Mouse (Mus musculus) erythroblast, embryonic 14.5 days (primary cell): ENCODE measurements around the gene G6pc. TPM values are rescaled to one million over a fixed set of nuclear protein-coding genes. Genes with fewer than 3 reads are reported as not detected.
"Not testable (repeated sequence)": the region's sequence is repeated elsewhere in the genome, so short reads cannot be mapped to it uniquely, and the experiment has no call there.

Experiments used
- H3K27me3 ChIP-seq: 2 replicates; pipeline ENCODE4 v1.6.1; 2012; ENCODE audit warnings: inconsistent platforms; ENCODE audit not compliant: control insufficient read depth
- H3K36me3 ChIP-seq: 2 replicates; pipeline ENCODE4 v1.6.1; 2012; ENCODE audit warnings: mild to moderate bottlenecking, inconsistent platforms; ENCODE audit not compliant: control insufficient read depth
- H3K4me1 ChIP-seq: 2 replicates; pipeline ENCODE4 v1.6.1; 2012; ENCODE audit warnings: inconsistent platforms; ENCODE audit not compliant: control insufficient read depth
- H3K4me3 ChIP-seq: replicated peaks from 2 replicates; pipeline ENCODE3; 2012; ENCODE audit warnings: moderate library complexity, mild to moderate bottlenecking, inconsistent platforms
- H3K9me3 ChIP-seq: 2 replicates; pipeline ENCODE4 v1.6.1; 2012; ENCODE audit warnings: low read length, inconsistent platforms, mixed read lengths; ENCODE audit not compliant: control insufficient read depth
- GATA1 ChIP-seq: IDR thresholded peaks from 2 replicates; pipeline ENCODE4 v1.6.1; 2012; ENCODE audit warnings: low read length, inconsistent platforms, mixed read lengths
- TAL1 ChIP-seq: IDR thresholded peaks from 3 replicates; pipeline ENCODE4 v1.6.1; 2012; ENCODE audit warnings: low read length, inconsistent platforms, mixed read lengths
- polyA plus RNA-seq: library from polyadenylated mRNA; stranded (reverse); fragments of >175 nt; gene quantifications from 2 replicates; pipeline ENCODE4 v1.2.3, GENCODE M21; 2012

G6pc gene
- not detected in 2 replicates for polyA plus RNA-seq

DNA sequence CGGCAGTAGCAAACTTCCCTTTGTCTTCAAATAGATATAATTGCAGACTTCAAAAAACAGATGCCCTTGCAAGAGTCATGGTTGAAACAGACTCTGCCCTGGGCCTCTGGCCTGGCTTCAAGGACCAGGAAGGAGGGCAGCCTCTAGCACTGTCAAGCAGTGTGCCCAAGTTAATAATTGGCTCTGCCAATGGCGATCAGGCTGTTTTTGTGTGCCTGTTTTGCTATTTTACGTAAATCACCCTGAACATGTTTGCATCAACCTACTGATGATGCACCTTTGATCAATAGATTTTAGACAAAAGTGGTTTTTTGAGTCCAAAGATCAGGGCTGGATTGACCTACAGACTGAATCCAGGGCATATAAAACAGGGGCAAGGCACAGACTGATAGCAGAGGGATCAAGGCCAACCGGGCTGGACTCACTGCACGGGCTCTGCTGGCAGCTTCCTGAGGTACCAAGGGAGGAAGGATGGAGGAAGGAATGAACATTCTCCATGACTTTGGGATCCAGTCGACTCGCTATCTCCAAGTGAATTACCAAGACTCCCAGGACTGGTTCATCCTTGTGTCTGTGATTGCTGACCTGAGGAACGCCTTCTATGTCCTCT is at the start of gene G6pc:
Gene G6pc (plus strand): TSS at position 236 of the 610 bp plus-strand sequence.
- H3K27me3 ChIP-seq = no peaks in the 10 kb centered on the region
- peaks cover 10% of the 10 kb centered on the region for H3K4me1 ChIP-seq
- no peak for TF ChIP-seq GATA1
- no peak for TF ChIP-seq TAL1
- H3K9me3 ChIP-seq = no peaks in the 10 kb centered on the region
- no peak within 1 kb of the TSS for H3K4me3 ChIP-seq
- no peaks in the 10 kb centered on the region for H3K36me3 ChIP-seq

DNA sequence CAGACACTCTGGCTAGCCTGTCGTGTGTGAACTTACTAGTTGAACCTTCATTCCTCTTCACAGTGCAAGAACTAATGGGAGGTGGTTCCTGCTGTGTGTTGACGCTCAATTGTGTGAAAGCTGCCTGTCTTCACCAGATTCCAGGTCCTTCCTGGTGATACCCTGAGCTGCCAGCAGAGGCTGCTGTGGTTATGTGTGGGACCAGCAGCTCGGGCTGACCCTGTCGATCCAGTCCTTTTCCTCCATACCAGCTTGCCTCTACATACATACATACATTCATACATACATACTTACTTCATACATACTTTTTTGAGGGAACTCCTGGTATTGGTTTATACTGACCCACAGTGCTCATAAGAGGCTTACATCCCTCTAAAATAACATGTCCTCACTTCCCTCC is 43.8 kb upstream of the G6pc start:
- Histone ChIP-seq H3K36me3 (peaks cover 95% of the 10 kb centered on the region), H3K9me3 (no peaks in the 10 kb centered on the region), H3K27me3 (no peaks in the 10 kb centered on the region), H3K4me1 (peaks cover 34% of the 10 kb centered on the region), H3K4me3 (no peak overlapping the region)
- TF ChIP-seq TAL1 (no peak), GATA1 (no peak)

DNA sequence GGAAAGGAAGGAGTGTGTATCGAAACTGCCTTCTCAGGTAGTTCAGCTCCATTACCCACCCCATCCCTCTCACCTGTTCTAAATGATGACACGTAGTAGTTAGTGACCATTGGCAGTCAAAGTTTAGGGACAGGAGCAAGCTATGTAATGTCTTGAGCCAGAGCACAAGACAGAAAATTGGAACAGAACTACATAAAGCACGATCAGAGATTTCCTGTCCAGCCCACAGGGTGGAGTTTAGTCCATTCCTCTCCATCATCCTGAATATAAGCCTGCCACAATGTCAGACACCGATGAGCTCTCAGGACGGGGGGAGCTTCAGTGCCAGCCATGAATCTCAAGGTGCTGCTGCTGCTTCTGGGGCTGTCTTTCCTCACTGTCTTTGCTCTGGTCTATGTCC is 42.6 kb upstream of the G6pc start, which contains the start of gene Aoc2:
Gene Aoc2 (plus strand): TSS at position 301 of the 400 bp plus-strand sequence.
- Histone ChIP-seq H3K4me3 (no peak within 1 kb of the TSS), H3K9me3 (no peaks in the 10 kb centered on the region), H3K4me1 (peaks cover 23% of the 10 kb centered on the region), H3K36me3 (peaks cover 92% of the 10 kb centered on the region), H3K27me3 (no peaks in the 10 kb centered on the region)
- TF ChIP-seq GATA1 (no peak), TAL1 (no peak)

DNA sequence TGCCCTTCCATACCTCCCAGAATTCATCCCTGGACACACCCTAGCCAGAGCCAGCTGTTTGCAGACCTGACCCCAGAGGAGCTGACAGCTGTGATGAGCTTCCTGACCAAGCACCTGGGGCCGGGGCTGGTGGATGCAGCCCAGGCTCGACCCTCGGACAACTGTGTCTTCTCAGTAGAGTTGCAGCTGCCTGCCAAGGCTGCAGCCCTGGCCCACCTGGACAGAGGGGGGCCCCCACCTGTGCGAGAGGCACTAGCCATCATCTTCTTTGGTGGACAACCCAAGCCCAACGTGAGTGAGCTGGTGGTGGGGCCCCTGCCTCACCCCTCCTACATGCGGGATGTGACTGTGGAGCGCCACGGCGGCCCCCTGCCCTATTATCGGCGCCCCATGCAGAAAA is 42.2 kb upstream of the G6pc start:
- H3K9me3 ChIP-seq, H3K27me3 ChIP-seq, H3K4me3 ChIP-seq: not testable (repeated sequence)
- Histone ChIP-seq H3K36me3 (peaks cover 88% of the 10 kb centered on the region), H3K4me1 (peaks cover 19% of the 10 kb centered on the region)

- peaks cover 78% of the 10 kb centered on the region for H3K36me3 ChIP-seq
- no peak for TF ChIP-seq TAL1
- no peak for TF ChIP-seq GATA1
- no peaks in the 10 kb centered on the region for H3K9me3 ChIP-seq
- H3K4me3 ChIP-seq = no peak overlapping the region
- H3K27me3 ChIP-seq = no peaks in the 10 kb centered on the region
- H3K4me1 ChIP-seq = peaks cover 15% of the 10 kb centered on the region
Observed at GRCm38 (mm10) chr11:101326147-101326546, 41.2 kb upstream of the G6pc start.

DNA sequence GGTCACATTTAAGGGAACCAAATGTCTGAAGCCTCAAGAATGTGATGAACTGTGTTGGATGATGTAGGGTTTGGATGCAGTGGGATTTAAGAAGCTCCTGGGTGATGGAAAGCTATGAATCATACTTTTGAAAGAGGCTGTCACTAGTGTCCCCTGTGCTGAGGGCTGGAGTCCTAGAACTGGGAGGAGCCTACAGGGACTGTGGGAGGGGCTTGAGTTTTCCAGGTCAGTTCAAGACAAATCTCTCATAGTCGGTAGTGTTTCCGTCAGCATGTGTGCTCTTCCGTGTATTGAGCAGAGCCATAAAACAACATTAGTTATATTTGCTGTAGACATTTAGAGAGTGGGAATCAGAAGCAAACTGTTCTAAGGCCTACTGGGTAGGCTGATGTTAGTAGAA is 40.0 kb upstream of the G6pc start:
- Histone ChIP-seq H3K9me3 (no peaks in the 10 kb centered on the region), H3K4me3 (no peak overlapping the region), H3K27me3 (no peaks in the 10 kb centered on the region), H3K4me1 (peaks cover 13% of the 10 kb centered on the region), H3K36me3 (peaks cover 69% of the 10 kb centered on the region)
- TF ChIP-seq GATA1 = no peak
- TF ChIP-seq TAL1 = no peak

GRCm38 (mm10) chr11:101328941-101329635 is 38.3 kb upstream of the G6pc start:
- Histone ChIP-seq H3K4me1 (peaks cover 9% of the 10 kb centered on the region), H3K27me3 (no peaks in the 10 kb centered on the region), H3K4me3 (no peak overlapping the region), H3K9me3 (no peaks in the 10 kb centered on the region), H3K36me3 (peaks cover 52% of the 10 kb centered on the region)
- no peak for TF ChIP-seq TAL1
- no peak for TF ChIP-seq GATA1

DNA sequence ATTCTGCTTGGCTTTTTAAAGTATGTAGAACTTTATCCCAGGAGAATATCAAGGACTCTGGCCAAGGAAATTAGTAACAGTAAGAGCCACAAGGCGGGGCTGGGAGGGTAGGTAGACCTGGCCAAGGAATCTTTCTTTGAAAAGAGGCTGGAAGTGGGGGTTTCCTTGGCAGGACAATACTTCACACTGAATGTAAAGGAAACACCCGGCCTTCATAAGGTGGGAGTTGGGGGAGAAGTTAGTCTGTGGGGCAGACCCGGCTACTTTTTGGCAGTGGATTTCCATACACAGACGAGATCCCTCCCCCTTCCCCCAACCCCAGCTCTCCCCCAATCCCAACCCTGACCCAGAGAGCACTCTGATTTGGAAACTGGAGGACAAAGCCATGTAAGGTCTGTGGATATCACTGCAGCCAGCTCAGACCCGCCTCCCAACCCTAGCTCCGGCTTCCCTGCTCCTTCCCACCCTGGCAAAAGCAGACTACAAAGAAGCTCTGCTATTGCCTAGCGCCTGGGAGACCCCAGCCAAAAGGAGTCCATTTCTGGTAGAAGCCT is 36.9 kb upstream of the G6pc start, which contains the start of gene Aoc3:
Gene Aoc3 (plus strand): TSS at position 235 of the 554 bp plus-strand sequence.
- H3K4me1 ChIP-seq = peaks cover 13% of the 10 kb centered on the region
- H3K9me3 ChIP-seq = no peaks in the 10 kb centered on the region
- H3K27me3 ChIP-seq = no peaks in the 10 kb centered on the region
- H3K4me3 ChIP-seq = no peak within 1 kb of the TSS
- TF ChIP-seq GATA1 (no peak), TAL1 (no peak)
- H3K36me3 ChIP-seq = peaks cover 38% of the 10 kb centered on the region

- Histone ChIP-seq H3K4me1 (peaks cover 11% of the 10 kb centered on the region), H3K36me3 (peaks cover 33% of the 10 kb centered on the region)
- H3K27me3 ChIP-seq, H3K9me3 ChIP-seq, H3K4me3 ChIP-seq: not testable (repeated sequence)
Observed at GRCm38 (mm10) chr11:101330961-101331360, 36.4 kb upstream of the G6pc start.
